Mouse (Mus musculus) lung, postnatal 36 days (tissue): ENCODE data around the gene Gm12794.
"Not testable (repeated sequence)": the region's sequence is repeated elsewhere in the genome, so short reads cannot be mapped to it uniquely, and the experiment has no call there.

Experiments
- DNase-seq: peaks from one replicate; pipeline ENCODE4 v3.0.0; 2022; ENCODE audit warnings: mixed read lengths

Gm12794 gene

DNA sequence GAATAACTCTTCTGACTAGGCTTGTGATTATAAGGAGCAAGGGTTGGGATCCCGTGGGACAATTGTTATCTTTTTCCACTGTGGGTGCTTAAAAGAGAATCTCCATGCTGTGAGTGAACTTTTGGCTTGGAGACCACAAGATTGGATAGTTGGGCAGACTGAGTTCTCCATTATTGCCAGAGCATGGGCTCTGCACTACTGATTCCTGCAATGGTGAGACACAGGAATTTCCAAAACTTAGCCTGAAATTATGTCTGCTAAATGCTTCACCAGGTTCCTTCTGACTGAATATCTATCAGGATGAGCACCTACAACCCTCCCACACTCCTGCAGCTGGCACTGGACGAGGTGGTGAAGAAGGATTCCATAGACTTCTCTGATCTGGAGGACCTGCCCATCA, at the start of gene Gm12794:
Gene Gm12794, plus strand, starts transcription at position 301 of the 400 bp plus-strand sequence.
- DNase-seq: not testable (repeated sequence)

GRCm38 (mm10) chr4:101893656-101894420, 46.4 kb upstream of the Gm12794 start, which contains the start of gene C130073F10Rik:
Gene C130073F10Rik (minus strand): TSS chr4:101893789.
- no peak for DNase-seq

- not testable (repeated sequence) for DNase-seq
Observed at GRCm38 (mm10) chr4:101908821-101909220, 31.4 kb upstream of the Gm12794 start, which contains the start of gene Gm12800. Gene Gm12800 (plus strand): TSS chr4:101909121.

- DNase-seq: not testable (repeated sequence)
Observed at GRCm38 (mm10) chr4:101980949-101981348, 40.7 kb downstream of the Gm12794 start, which contains the start of gene Gm12790. Gene Gm12790 (minus strand): TSS chr4:101981049.

- no peak for DNase-seq
Observed at GRCm38 (mm10) chr4:101985678-101986077, 45.5 kb downstream of the Gm12794 start.

GRCm38 (mm10) chr4:101986326-101986725, 46.1 kb downstream of the Gm12794 start, which contains the start of gene Gm12789:
Gene Gm12789 (plus strand): TSS chr4:101986626.
- DNase-seq: not testable (repeated sequence)
